Mouse (Mus musculus) left cerebral cortex, adult 8-10 months (tissue): ENCODE results near the gene Gmcl1. TPM values are rescaled to one million over a fixed set of nuclear protein-coding genes. Genes with fewer than 3 reads are reported as not detected.

ENCODE experiments used
- DNase-seq, 2 experiments: peaks; one replicate each; pipeline ENCODE4 v3.0.0; 2022; ENCODE audit warnings: low spot score in 2 of 2
- total RNA-seq, 4 experiments: library from RNA; stranded (reverse); gene quantifications; 2 replicates each; pipeline ENCODE4 v1.2.4; 2022

The Gmcl1 gene
- total RNA-seq, 4 experiments from 2014 or later = 30.3 to 34.8 (median 31.3) TPM

DNA sequence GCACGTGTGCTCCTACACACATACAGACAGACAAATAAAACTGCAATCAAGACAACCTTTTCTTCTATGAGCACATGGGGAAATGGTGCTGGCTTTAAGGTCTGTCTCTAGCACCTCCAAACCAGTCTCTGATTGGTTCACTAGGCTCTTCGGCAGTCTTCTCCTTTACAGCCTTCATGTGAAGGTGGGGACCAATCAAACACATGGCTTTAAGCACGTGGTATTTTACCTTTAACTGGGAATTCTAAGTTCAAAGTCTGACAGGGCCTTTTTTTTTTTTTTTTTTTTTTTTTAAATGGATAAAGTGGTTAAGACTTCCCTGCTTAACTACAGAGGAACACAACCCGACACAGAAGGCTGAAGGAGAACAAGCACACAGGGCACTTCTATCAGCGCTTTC lies 68.1 kb downstream of the Gmcl1 start:
- no peak for DNase-seq

DNA sequence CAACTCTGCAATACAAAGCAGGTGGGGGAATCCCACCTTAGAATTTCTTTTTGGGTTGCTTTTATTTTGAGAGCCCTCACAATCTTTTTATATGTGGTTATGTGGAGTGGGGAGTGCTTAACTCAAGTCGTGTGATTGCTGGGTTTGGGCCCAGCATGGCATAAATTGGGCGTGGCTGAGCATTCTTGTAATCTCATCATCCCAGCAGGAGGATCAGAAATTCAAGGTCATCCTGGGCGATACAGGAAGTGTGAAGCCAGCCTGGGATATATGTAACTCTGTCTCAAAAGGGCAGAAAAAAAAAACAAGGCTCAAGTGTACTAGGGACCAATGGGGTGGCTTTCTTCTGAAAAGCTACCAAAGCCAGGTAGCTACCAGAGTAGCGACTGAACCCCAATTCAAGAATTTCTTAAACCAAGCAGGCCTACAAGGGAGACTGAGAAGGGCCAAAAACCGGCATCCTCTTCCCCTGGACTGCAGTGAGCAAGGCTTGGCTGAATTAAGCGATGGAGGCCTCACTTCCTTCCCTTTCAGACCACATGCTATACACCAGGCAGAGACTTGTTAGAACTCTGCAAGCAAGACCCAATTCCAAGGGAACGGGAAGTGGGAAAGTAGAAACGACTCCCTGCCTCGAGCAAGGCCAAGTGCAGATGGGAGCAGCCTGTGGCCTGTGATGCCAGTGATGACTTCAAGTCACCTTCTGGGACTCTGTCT lies 72.9 kb downstream of the Gmcl1 start:
- DNase-seq = no peak

DNA sequence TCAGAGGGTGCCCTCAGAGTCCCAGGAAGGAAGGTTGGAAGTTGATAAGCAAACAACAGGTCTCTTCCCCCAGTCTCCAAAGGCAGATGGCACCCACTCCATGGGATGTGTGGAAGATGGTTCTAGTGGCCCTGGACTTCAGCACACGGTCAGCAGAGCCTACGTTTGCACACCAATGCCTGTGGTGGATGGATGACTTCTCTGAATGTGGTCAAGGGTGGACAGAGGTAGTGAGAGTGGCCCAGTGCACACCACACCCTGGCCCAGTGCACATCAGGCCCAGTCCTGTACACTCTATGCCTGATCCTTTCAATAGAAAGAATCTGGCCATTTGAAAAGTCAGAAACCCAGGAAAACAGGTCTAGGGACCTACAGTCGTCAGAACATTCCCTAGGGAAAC lies 74.7 kb downstream of the Gmcl1 start:
- no peak for DNase-seq

DNA sequence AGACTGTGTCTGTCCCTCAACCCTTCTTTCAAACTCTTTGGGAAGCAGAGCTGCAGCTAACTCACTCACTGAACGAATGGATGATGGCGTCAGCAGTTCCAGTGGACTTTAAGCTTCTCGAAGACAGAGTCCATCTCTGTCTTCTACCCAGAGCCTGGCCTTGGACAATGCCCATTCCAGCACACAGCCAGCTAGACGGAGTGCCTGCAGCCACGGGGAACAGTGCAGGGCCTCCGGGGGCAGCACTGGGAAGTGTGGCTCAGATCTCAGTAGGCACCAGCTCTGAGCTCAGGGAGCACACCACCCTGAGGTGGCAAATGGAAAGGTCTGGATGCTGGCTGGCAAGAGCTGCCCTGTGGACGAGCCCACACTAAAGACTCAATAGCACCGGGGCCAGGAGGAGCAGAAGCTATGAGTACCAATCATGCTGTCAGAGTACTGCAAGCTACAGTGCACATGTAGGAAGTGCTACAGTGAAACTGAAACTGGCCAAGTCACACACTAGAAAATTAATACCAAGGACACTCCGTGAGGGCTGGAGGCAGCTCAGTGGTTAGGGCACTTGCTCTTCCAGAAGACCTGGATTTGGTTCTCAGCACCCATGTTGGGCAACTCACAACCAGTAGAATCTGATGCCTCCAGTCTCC lies 78.8 kb downstream of the Gmcl1 start:
- no peak for DNase-seq

DNA sequence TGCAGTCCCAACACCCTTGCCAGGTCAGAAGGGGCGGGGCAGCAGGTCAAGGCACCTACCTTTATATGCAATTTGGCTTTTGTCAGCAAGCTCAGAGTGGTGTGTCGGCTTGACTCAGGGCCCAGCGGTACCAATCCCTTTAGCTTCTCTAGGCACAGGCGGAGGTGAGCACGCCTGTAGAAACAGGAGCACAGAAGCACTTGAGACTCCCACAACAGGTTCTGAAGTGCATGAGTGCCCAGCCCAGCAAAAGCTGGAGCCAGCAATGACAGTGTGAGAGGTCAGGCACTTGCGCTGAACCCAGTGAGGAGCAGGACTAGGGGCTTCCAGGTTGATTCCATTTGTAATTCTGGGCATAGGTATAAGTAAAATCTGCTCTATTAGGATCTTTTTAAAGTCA lies 80.2 kb downstream of the Gmcl1 start:
- DNase-seq = no peak

DNA sequence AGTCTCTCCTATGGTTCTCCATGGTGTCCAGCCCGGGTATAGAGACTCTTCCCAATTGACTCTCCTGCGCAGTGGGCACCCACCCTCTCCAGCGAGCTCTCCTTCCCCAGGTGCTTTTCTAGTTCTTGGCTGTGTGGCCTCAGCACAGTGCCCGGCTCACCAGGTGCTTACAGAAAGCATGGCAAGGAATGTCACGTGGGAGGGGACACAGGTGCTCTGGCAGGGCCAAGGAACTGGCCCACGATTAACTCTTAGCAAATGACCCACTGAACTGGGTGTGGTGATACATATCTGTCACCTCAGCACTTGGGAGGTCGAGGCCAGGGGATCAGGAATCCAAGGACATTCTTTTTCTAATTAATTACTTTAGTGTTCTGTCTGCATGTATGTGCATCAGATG lies 87.0 kb downstream of the Gmcl1 start:
- DNase-seq = no peak

DNA sequence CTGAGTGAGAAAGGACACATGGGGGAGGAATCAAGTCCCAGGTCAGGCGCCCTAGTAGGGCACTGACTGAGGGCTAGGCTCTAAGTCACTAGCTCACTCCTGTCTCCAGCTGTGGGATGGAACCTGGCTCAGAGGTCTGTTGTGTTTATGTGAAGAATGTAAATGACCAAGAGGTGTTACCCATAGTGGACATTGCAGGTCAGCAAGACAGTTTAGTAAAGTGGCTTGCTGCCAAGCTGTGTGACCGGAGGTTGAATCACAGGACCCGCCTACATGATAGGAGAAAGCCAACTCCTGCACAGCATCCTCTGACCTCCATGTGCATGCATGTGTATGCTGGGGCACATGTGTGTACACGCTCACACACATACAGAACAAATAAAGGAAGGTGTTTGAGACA lies 87.6 kb downstream of the Gmcl1 start:
- no peak for DNase-seq

DNA sequence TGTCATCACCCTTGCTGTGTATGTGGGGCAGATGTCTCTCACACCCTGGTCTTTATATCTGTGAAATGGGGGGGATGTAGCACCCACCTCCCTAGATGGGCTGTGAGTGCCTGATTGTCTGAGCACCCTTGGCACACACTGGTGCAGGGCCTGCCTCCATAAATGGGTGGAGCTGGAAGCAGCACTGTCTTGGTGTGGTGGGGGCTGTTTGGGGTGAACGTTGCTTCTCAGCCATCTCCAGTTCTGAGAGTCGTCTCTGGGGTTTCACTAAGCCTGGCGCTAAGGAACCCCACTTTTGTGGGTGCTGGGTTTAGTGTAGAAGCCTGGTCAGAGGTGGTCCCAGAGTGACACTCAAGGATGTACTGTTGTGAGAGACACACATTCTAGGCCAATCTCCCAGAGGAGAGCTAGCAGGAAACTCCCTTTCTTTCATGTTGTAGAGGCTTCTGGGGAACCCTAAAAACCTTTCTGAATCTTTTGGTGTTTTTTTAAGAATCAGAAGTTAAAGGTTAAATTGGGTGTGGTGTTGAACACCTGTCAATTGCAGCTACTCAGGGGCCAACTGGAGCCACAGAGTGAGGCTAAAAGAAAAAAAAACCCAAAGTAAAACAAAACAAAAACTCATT lies 88.3 kb downstream of the Gmcl1 start:
- DNase-seq = no peak

Other genes starting within 250 kb of the Gmcl1 start
- gene Pcbp1, start 207.1 kb downstream of the Gmcl1 start, total RNA-seq = 100 to 1,000 TPM; 179 to 184 (median 180) TPM
- 1 to 10 TPM; 1.5 to 2.1 (median 2.0) TPM for gene Asprv1, start 105.2 kb downstream of the Gmcl1 start, total RNA-seq
- gene Mxd1, start 64.2 kb downstream of the Gmcl1 start, total RNA-seq = 10 to 100 TPM; 22.3 to 27.9 (median 24.0) TPM
- gene Snrnp27, start 48.9 kb downstream of the Gmcl1 start, total RNA-seq = 10 to 100 TPM; 48.0 to 60.8 (median 55.4) TPM
- gene Anxa4, start 60.2 kb upstream of the Gmcl1 start, total RNA-seq = 10 to 100 TPM in 3 of 4 experiments, 1 to 10 TPM in 1; 7.6 to 10.2 (median 10.1) TPM
- 100 to 1,000 TPM; 363 to 417 (median 388) TPM for gene Aak1, start 116.1 kb upstream of the Gmcl1 start, total RNA-seq